Mouse (Mus musculus): Measurements from ENCODE around the gene Rnf157.

Rnf157 gene

DNA sequence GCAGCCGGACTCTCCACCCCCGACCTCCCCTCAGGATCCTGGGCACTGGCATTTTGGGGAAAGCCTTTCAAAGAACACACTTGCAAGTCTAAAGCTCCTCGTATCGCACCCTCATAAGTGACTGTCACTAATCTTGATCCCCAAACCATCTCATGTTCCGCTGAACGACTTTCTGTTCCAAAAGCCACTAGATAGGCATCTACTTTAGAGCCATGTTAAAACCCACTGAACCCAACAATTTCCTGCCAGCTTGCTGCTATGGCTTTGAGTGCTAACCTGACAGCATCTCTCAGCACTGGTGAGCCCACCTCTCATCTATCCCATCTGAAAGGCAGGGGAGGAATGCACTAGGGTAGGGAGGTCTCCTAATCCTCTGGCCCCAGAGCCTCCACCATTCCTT, 75.3 kb downstream of the Rnf157 start:
- DNase-seq (ENCODE audit: low spot score in 2 of 2): no peak

DNA sequence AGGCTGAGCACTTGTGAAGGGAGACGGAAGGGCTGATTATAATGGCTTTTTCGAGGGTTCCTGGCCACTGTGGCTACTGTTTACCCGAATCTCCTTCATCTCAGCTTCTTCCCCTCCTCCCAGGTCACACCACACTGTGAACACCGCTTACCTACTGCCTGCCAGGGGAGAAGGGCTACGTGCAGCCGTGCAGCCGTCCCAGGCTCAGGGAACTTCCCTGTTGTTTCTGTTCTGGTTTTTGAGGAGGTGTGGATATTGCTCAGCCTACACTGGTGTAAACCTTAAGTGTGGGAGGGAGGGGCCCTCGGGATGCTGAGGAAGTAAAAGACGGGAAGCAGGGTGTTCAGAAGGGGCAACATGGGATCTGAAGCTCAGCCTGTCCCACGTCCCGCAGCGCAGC, 75.8 kb downstream of the Rnf157 start:
- DNase-seq (ENCODE audit: low spot score in 2 of 2): no peak

DNA sequence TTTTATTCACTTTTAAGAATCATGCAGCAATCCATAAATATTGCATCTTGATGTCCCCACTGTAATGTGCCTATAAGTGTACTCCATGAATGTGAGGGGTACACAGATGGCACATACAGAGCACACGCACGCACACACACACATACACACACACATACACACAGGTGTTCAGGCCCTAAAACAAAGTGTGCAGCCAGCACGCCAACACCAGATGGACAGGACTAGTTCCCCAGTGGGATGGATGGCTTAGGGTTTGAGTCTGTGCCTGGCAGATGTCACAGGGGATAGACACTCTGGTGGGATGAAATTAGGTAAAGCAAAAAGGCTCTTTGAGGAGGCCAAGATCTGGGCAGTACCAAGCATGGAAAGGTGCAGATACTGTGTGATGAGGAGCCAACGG, 76.4 kb downstream of the Rnf157 start:
- DNase-seq (ENCODE audit: low spot score in 2 of 2): no peak

GRCm38 (mm10) chr11:116335244-116336036, 77.4 kb downstream of the Rnf157 start, which contains the start of gene Foxj1:
TSS of gene Foxj1 (minus strand) at chr11:116335399.
- peak; percentile 97 to 98 for DNase-seq (ENCODE audit: low spot score in 2 of 2)

DNA sequence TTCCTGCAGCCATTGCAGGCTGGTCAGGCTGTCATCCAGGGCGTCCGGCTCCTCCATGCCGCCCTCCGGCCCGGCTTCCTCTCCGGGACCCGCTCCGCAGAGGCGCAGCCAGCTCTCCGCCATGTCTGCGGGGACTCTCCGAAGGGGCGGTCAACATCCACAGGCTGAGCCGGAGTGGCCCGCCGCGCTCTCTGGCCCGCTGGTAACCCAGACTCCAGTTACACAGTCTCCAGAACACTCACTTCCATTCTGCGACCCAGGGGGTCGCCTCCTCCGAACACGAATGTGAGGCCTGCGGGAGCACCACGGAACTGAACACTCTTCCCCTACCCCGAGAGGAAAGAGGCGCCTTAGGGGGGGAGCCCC, 78.4 kb downstream of the Rnf157 start:
- no peak for DNase-seq (ENCODE audit: low spot score in 2 of 2)

DNA sequence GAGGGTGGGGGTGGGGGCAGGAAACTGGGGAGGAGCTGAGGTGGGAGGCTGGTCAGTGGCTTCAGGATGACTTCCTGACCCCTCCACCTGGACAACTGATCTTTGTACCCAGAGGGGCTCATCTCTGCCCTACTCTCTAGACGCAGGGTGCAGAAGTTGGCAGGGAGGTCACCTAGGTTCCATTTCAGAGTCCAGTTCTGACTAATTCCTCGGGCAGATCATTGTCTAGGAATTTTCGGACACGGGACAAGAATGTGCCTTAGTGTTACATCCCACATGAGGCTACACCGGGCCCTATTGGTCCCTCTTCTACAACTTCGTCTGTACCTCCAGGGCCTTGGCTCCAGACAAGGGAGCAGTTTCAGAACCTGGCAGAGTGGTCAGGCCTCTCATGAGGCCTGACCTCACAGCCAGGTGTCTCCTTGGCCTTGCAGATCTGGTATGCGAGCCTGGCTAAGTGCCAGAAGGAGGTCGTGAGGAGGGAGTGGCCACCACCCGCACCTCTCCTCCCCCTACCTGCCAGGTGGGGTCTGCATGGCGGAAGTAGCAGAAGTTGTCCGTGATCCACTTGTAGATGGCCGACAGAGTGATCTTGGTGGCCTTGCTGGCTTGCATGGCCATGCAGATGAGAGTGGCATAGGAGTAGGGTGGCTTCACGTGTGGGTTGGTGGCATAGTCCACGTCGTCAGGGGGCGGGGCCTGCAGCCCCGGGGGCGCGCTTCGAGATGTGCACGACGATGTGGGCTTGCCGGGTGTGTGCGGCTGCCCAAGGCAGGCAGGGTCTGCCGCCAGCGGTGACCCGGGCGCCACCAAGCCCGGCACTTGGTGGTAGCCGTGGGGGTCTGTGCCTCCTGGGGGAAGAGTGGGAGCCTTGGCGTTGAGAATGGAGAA, 79.1 kb downstream of the Rnf157 start:
- no peak for DNase-seq (ENCODE audit: low spot score in 2 of 2)

- DNase-seq (ENCODE audit: low spot score in 2 of 2): no peak
These were observed 79.9 kb downstream of the Rnf157 start for GRCm38 (mm10) chr11:116332983-116333270.

GRCm38 (mm10) chr11:116332232-116332982, 80.4 kb downstream of the Rnf157 start:
- no peak for DNase-seq (ENCODE audit: low spot score in 2 of 2)

- DNase-seq (ENCODE audit: low spot score in 2 of 2): no peak
These were observed 82.7 kb downstream of the Rnf157 start for GRCm38 (mm10) chr11:116330211-116330518.

- DNase-seq (ENCODE audit: low spot score in 2 of 2): no peak
These were observed 83.3 kb downstream of the Rnf157 start for GRCm38 (mm10) chr11:116329314-116330210.

GRCm38 (mm10) chr11:116326963-116327603, 85.7 kb downstream of the Rnf157 start:
- no peak for DNase-seq (ENCODE audit: low spot score in 2 of 2)

GRCm38 (mm10) chr11:116318719-116319659, 93.8 kb downstream of the Rnf157 start:
- DNase-seq (ENCODE audit: low spot score in 2 of 2): peak; percentile 81 to 86

DNA sequence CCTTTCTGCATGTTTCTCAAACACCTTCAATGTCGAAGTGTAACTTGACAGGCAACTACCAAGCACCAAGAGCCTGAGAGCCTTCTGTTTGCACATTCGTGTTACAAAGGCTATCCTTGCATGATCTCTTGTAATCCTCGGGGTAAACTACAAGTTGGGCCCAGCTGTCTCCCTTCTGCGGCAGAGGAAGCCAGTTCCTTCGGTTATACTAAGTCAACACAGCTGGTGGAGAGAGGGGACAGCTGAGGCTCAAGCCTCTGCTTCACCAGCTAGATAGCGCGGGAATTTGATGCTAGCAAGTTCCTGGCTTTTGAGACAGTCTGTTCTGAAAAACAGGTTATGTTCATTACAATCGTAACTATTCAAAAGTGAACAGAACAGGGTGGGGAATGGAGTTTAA, 100.5 kb downstream of the Rnf157 start:
- DNase-seq (ENCODE audit: low spot score in 2 of 2): no peak

GRCm38 (mm10) chr11:116311169-116311568, 101.7 kb downstream of the Rnf157 start:
- DNase-seq (ENCODE audit: low spot score in 2 of 2): peak in 1 of 2 experiments; percentile 40

DNA sequence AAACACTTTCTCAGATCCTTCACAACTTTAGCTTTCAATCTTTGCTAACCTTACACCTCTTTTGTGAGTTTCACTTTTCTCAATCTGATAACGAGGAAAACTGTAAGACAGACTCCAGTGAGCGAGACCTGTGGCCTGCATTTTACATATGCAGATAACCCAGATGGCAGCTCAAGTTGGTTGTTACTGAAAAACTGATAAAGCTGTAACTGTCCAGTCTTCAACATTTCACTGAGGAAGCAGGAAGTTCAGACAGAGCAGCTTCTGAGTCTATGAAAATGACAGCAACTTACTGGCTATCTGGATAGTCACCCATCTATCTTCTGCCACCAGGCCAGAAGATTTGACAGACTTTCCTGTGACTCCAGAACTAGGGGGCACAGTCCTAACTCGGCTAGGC, 103.2 kb downstream of the Rnf157 start:
- no peak for DNase-seq (ENCODE audit: low spot score in 2 of 2)

GRCm38 (mm10) chr11:116307762-116308531, 104.9 kb downstream of the Rnf157 start:
- no peak for DNase-seq (ENCODE audit: low spot score in 2 of 2)

DNA sequence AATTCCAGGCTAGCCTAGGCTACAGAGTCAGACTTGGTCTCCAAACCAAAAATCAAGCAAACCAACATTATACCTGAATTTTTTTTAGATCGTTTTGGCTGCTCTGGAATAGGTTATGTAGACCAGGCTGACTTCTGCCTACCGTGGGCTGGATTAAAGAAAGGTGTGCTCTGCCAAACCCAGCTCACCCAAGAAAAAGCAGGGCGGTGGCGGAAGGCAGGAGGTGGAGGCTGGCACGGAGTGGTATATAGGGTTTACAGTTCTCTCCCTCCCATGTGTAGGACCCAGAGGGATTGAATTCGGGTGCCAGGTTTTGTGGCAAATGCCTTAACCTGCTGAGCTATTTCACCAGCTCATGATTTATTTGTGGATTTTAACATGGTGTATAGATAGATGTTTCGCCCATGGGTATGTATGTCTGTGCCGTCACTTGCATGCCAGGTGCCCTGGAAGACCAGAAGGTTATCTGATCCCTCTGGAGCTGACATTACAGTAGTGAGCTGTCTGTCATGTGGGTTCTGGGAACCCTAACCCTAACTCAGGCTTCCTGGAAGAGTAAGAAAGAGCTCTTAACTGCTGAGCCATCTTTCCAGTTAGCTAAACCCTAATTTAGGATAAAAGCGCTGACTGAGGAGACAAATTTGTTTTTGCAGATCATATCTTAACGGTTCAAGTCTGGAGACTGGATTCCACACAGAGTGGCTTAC, 105.7 kb downstream of the Rnf157 start, which contains the start of gene Exoc7:
Gene Exoc7 (minus strand): TSS at position 215 of the 707 bp plus-strand sequence.
- no peak for DNase-seq (ENCODE audit: low spot score in 2 of 2)
